Comparison of ENCODE assay signal across 18 mouse cellular contexts in the genomic region with DNA sequence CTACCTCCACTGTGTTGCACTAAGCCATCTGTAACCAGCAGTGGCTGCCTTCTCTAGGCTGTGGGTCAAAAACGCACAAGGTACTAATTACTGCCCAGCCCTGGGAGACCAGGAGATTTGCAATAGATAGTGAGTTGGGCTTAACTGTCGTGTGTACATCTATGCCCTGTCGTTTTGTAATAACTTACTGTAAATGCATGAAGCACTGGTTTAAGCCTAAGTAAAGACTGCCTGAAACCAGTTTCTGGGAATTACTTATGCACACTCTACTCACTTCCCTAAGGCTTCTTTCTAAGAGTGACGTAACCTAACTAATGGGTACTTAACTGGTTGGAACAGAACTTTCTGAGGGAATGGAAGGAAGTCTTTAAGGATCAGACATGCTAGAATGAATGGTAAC. TPM values are rescaled to one million over a fixed set of nuclear protein-coding genes. Genes with fewer than 3 reads are reported as not detected.
DNase-seq lines count a peak whose midpoint lies in the region; ATAC-seq and TF ChIP-seq lines count a peak whose summit lies in the region.
"Had no signal": no experiment of that assay in that cellular context is flagged by ENCODE, and none has a peak within 500 bp of the region (broad histone marks: within the 10 kb centered on the region; RNA-seq: fewer than 3 reads in every experiment).

No protein-coding gene starts in this region.

- H3K9me3 ChIP-seq in kidney, embryonic 15.5 days (replicated peaks), result no peaks in the 10 kb centered on the region
- H3K9me3 ChIP-seq in intestine, postnatal 0 days (ENCODE audit: control insufficient read depth), result no peaks in the 10 kb centered on the region
- H3K9me3 ChIP-seq: forebrain, embryonic 13.5 days; heart, embryonic 12.5 days; hindbrain, embryonic 10.5 days had no signal

- H3K4me3 ChIP-seq in kidney, embryonic 15.5 days (replicated peaks), result no peak overlapping the region
- H3K4me3 ChIP-seq in intestine, postnatal 0 days (ENCODE audit: low read depth, low read length), result no peak overlapping the region
- H3K4me3 ChIP-seq: forebrain, embryonic 13.5 days; heart, embryonic 12.5 days; hindbrain, embryonic 10.5 days had no signal

- H3K4me2 ChIP-seq in kidney, embryonic 15.5 days, result no peak overlapping the region
- H3K4me2 ChIP-seq in intestine, postnatal 0 days (replicated peaks; ENCODE audit: low read depth), result no peak overlapping the region
- H3K4me2 ChIP-seq: forebrain, embryonic 13.5 days; heart, embryonic 12.5 days; hindbrain, embryonic 14.5 days had no signal

- no peaks in the 10 kb centered on the region for H3K27me3 ChIP-seq in kidney, embryonic 15.5 days
- no peaks in the 10 kb centered on the region for H3K27me3 ChIP-seq in Patski
- no peaks in the 10 kb centered on the region for H3K27me3 ChIP-seq in intestine, postnatal 0 days (replicated peaks; ENCODE audit: control insufficient read depth, insufficient read depth, low read length)
- H3K27me3 ChIP-seq: forebrain, embryonic 13.5 days; heart, embryonic 12.5 days had no signal

- DNase-seq in kidney, postnatal 14 days, result no peak
- DNase-seq in Patski (ENCODE audit: low read depth, low spot score), result no peak
- peak; percentile 31 for DNase-seq in R1 (ENCODE audit: low read depth, low spot score)
- DNase-seq in gonadal fat pad, adult 2 months (ENCODE audit: low read depth), result peak; percentile 68
- DNase-seq: adrenal gland, adult 2 months; adrenal gland, postnatal 25 days; cerebellum, adult 18-20 months; cerebellum, adult 9-11 months; cerebellum, postnatal 36 days; forebrain, postnatal 0 days; gastrocnemius, postnatal 14 days had no signal

- POLR2A ChIA-PET in Patski (lab: Charles Lee), result no interaction called here

- H3K27ac ChIP-seq in kidney, embryonic 15.5 days, result peak overlapping the region; percentile 51; the same call in 1 of the 2 replicates
- H3K27ac ChIP-seq in intestine, postnatal 0 days (ENCODE audit: low read depth, low read length), result no peak overlapping the region
- H3K27ac ChIP-seq: forebrain, embryonic 13.5 days; hindbrain, embryonic 10.5 days; hindbrain, embryonic 14.5 days had no signal

- CTCF ChIA-PET in Patski (lab: Charles Lee), result no interaction called here

- no peak for ATAC-seq in kidney, embryonic 15.5 days (replicated peaks; ENCODE audit: low FRiP score)
- peak; percentile 58 for ATAC-seq in Patski
- no peak for ATAC-seq in intestine, postnatal 0 days
- ATAC-seq: forebrain, embryonic 13.5 days; forebrain, postnatal 0 days had no signal

- no peak for TF ChIP-seq CTCF in Patski (IDR thresholded peaks at IDR 0.05)
- no peak for TF ChIP-seq CTCF in intestine, postnatal 0 days (IDR thresholded peaks at IDR 0.05; ENCODE audit: low read depth)

- peaks cover 98% of the 10 kb centered on the region for H3K36me3 ChIP-seq in kidney, embryonic 15.5 days
- H3K36me3 ChIP-seq in intestine, postnatal 0 days (ENCODE audit: control insufficient read depth, insufficient read depth), result peaks cover 81% of the 10 kb centered on the region

- WGBS in kidney, embryonic 15.5 days, result 76% methylated on average over 4 of the region's 4 CpGs
- 76% methylated on average over 4 of the region's 4 CpGs for WGBS in intestine, postnatal 0 days

- H3K4me1 ChIP-seq in kidney, embryonic 15.5 days, result peaks cover 6% of the 10 kb centered on the region; the same call in 1 of the 2 replicates
- H3K4me1 ChIP-seq in intestine, postnatal 0 days (replicated peaks; ENCODE audit: control insufficient read depth, insufficient read depth, low read length), result no peaks in the 10 kb centered on the region
- H3K4me1 ChIP-seq: forebrain, embryonic 13.5 days; heart, embryonic 12.5 days; hindbrain, embryonic 10.5 days had no signal

- H3K9ac ChIP-seq in kidney, embryonic 15.5 days, result no peak overlapping the region
- H3K9ac ChIP-seq in intestine, postnatal 0 days (ENCODE audit: low read depth, low read length), result no peak overlapping the region
- H3K9ac ChIP-seq: forebrain, embryonic 13.5 days; forebrain, postnatal 0 days; heart, embryonic 12.5 days; hindbrain, embryonic 14.5 days had no signal

- in situ Hi-C loops in Patski (cut with MboI; ENCODE audit: low pct_unique_long_range_greater_than_20kb), result no loop called here

RNA-seq across cellular contexts. Expression of a gene that starts 10.1 kb away (rescaled TPM):
- 27.5 and 27.8 TPM in 2 replicates for polyA plus RNA-seq in kidney, embryonic 15.5 days (2015; fragmentation: Nextera tagmentation; extraction: Ambion mirVana)
- 52.3 TPM for polyA plus RNA-seq in Patski (2021)
- polyA plus RNA-seq in gonadal fat pad, adult 2 months (2012; rRNA removed), result 47.8 and 59.6 TPM in 2 replicates
- polyA plus RNA-seq in intestine, postnatal 0 days (2015; fragmentation: Nextera tagmentation; extraction: Ambion mirVana), result 10.6 and 11.5 TPM in 2 replicates

RNA-seq across cellular contexts. Expression of a gene that starts 16.4 kb away (rescaled TPM):
- polyA plus RNA-seq in kidney, embryonic 15.5 days (2015; fragmentation: Nextera tagmentation; extraction: Ambion mirVana), result 16.0 and 16.9 TPM in 2 replicates
- 13.7 TPM for polyA plus RNA-seq in Patski (2021)
- polyA plus RNA-seq in gonadal fat pad, adult 2 months (2012; rRNA removed), result 7.8 and 9.1 TPM in 2 replicates
- polyA plus RNA-seq in intestine, postnatal 0 days (2015; fragmentation: Nextera tagmentation; extraction: Ambion mirVana), result 3.1 and 3.3 TPM in 2 replicates

RNA-seq across cellular contexts. Expression of a gene that starts 54.1 kb away (rescaled TPM):
- 26.8 and 28.2 TPM in 2 replicates for polyA plus RNA-seq in kidney, embryonic 15.5 days (2015; fragmentation: Nextera tagmentation; extraction: Ambion mirVana)
- polyA plus RNA-seq in Patski (2021), result 78.4 TPM
- polyA plus RNA-seq in gonadal fat pad, adult 2 months (2012; rRNA removed), result 106 and 126 TPM in 2 replicates
- 44.7 and 49.0 TPM in 2 replicates for polyA plus RNA-seq in intestine, postnatal 0 days (2015; fragmentation: Nextera tagmentation; extraction: Ambion mirVana)

RNA-seq across cellular contexts. Expression of a gene that starts 57.0 kb away (rescaled TPM):
- 0.15 and 0.25 TPM in 2 replicates for polyA plus RNA-seq in kidney, embryonic 15.5 days (2015; fragmentation: Nextera tagmentation; extraction: Ambion mirVana)
- 0.55 TPM for polyA plus RNA-seq in Patski (2021)
- polyA plus RNA-seq in gonadal fat pad, adult 2 months (2012; rRNA removed), result 0.36 and 0.37 TPM in 2 replicates
- polyA plus RNA-seq in intestine, postnatal 0 days (2015; fragmentation: Nextera tagmentation; extraction: Ambion mirVana), result 0.77 and 1.0 TPM in 2 replicates
- polyA plus RNA-seq: forebrain, embryonic 13.5 days; heart, embryonic 12.5 days; heart, embryonic 16.5 days; hindbrain, embryonic 10.5 days had no signal

Comparison
In these comparisons a context has a peak if more than half of its experiments do, and no peak if none do; other contexts are left out.
1. DNase-seq: peak in R1 (single experiment) and gonadal fat pad, adult 2 months (single experiment); none in kidney, postnatal 14 days (single experiment) and Patski (single experiment).